Mouse (Mus musculus) hindbrain, embryonic 12.5 days (tissue): ENCODE data around the gene Fcna. TPM values are rescaled to one million over a fixed set of nuclear protein-coding genes. Genes with fewer than 3 reads are reported as not detected.

Experiments
- ATAC-seq: fragments of 200-750 bp; cut with Nextera tagmentation; 2 replicates; pipeline ENCODE4 v1.8.0; 2017; ENCODE audit warnings: moderate TSS enrichment; ENCODE audit not compliant: low FRiP score
- H3K27ac ChIP-seq: fragments of 300-500 bp; sonication (generic); 2 replicates; pipeline ENCODE4 v1.5.1; 2016; ENCODE audit warnings: mild to moderate bottlenecking
- H3K27me3 ChIP-seq: fragments of 300-500 bp; sonication (generic); 2 replicates; pipeline ENCODE4 v1.6.1; 2016; ENCODE audit warnings: mild to moderate bottlenecking
- H3K36me3 ChIP-seq: fragments of 300-500 bp; sonication (generic); 2 replicates; pipeline ENCODE4 v1.6.1; 2016; ENCODE audit warnings: mild to moderate bottlenecking
- H3K4me1 ChIP-seq: fragments of 300-500 bp; sonication (generic); 2 replicates; pipeline ENCODE4 v1.6.1; 2016
- H3K4me2 ChIP-seq: fragments of 300-500 bp; sonication (generic); replicated peaks from 2 replicates; pipeline ENCODE4 v1.6.1; 2016; ENCODE audit warnings: mild to moderate bottlenecking
- H3K4me3 ChIP-seq: fragments of 300-500 bp; sonication (generic); 2 replicates; pipeline ENCODE4 v1.5.1; 2016; ENCODE audit warnings: mild to moderate bottlenecking
- H3K9ac ChIP-seq: fragments of 300-500 bp; sonication (generic); 2 replicates; pipeline ENCODE4 v1.6.1; 2016; ENCODE audit warnings: mild to moderate bottlenecking, moderate library complexity
- H3K9me3 ChIP-seq: fragments of 300-500 bp; sonication (generic); replicated peaks from 2 replicates; pipeline ENCODE4 v1.6.1; 2016; ENCODE audit warnings: mild to moderate bottlenecking
- WGBS: fragments of 180-500 bp; shearing (Covaris S2); methylation state at CpG from one replicate; pipeline ENCODE4 v1.1.7; 2016; 5-methylcytosine and 5-hydroxymethylcytosine counted together
- polyA plus RNA-seq: library from polyadenylated mRNA; unstranded; fragments of >200 nt; fragmentation: Nextera tagmentation; extraction: Ambion mirVana; gene quantifications from 2 replicates; pipeline ENCODE4 v1.2.1, GENCODE M21; 2016

Fcna gene
- polyA plus RNA-seq, 1 experiment from 2014 or later = 0.96 TPM

DNA sequence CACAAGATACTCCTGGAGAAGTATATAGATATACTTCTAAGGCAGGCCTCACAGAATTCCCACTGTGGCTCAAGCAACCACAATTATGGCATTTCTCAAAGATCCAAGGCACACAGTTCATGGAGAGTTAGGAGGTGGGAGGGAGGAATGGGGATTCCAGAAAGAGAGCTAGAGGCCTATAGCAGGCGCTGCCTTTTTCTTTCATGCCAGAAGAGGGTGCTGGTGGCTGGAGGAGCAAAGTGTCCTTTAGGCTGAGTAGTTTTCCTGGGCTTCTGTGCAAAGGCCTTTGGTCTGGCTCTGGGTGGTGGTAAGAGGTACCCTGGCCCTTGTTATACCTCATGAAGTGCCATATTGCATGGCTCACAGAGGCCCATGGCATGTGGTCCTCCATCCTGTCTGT lies 6.2 kb upstream of the Fcna start:
- 56% methylated on average over 1 of the region's 1 CpGs for WGBS

DNA sequence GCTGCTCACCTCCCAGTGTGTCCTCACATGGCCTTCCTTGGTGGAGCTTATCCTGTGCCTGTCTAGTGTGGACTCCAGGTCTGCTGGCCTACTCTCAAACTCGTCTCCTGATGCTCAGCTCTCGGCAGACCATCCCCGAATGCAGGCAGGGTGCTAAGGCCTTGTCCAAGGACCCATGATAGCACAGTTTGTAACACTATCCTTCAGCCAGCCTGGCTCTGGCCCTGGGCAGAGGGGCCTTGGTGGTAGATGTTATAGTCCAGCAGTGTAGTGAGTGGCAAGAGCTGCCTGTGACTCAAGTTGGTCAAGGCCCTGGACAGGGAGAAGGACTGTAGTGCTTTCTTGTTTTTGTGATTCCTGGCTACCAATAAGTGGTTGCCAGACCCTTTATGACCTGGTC lies 5.8 kb upstream of the Fcna start:
- Histone ChIP-seq H3K36me3 (no peaks in the 10 kb centered on the region), H3K4me3 (no peak overlapping the region), H3K4me1 (no peaks in the 10 kb centered on the region), H3K27me3 (no peaks in the 10 kb centered on the region), H3K9me3 (no peaks in the 10 kb centered on the region), H3K4me2 (no peak overlapping the region), H3K9ac (no peak overlapping the region), H3K27ac (no peak overlapping the region)
- 87% methylated on average over 3 of the region's 3 CpGs for whole genome bisulfite sequencing
- ATAC-seq = no peak

More for the DNA sequence above, 6.2 kb upstream of the Fcna start:
- ATAC-seq = no peak
- Histone ChIP-seq H3K9me3 (no peaks in the 10 kb centered on the region), H3K9ac (no peak overlapping the region), H3K4me1 (no peaks in the 10 kb centered on the region), H3K27me3 (no peaks in the 10 kb centered on the region), H3K27ac (no peak overlapping the region), H3K4me2 (no peak overlapping the region), H3K4me3 (no peak overlapping the region), H3K36me3 (no peaks in the 10 kb centered on the region)

DNA sequence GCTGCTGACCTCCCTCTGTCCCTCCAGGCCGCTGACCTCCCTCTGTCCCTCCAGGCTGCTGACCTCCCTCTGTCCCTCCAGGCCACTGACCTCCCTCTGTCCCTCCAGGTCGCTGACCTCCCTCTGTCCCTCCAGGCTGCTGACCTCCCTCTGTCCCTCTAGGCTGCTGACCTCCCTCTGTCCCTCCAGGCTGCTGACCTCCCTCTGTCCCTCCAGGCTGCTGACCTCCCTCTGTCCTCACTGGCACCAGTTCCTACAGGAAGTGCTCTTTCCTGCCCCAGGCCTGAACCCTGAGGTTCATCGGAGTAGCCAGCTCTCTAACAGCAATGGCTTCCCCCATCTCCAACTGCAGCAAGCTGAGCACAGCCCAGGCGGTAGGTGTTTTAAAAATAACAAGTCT lies 908 bp upstream of the Fcna start:
- no peak overlapping the region for H3K4me3 ChIP-seq
- 35% methylated on average over 4 of the region's 4 CpGs for WGBS
- H3K36me3 ChIP-seq = no peaks in the 10 kb centered on the region
- no peaks in the 10 kb centered on the region for H3K4me1 ChIP-seq
- H3K27ac ChIP-seq = no peak overlapping the region
- H3K27me3 ChIP-seq = no peaks in the 10 kb centered on the region; the same call in 1 of the 2 replicates
- no peak for ATAC-seq
- no peak overlapping the region for H3K9ac ChIP-seq
- H3K4me2 ChIP-seq = no peak overlapping the region
- no peaks in the 10 kb centered on the region for H3K9me3 ChIP-seq

DNA sequence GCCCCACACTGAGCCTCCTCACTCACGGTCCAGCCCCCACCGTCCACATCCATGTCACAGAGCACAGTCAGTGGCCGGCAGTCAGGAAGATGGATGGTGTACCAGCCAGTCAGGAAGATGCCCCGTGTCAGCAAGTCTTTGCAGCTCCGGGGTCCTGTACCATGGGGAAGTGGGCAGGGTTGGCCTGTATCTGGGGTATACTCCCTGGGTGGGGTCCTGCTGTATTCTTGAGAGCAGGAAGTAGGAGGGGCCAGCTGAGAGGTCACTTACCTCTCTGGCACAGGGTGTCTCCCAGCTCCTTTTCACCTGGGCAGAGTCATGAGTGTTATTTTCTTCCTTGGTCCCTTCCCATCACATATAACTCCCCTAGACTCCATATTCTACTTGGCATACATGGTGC lies 1.8 kb downstream of the Fcna start:
- H3K4me1 ChIP-seq = peaks cover 10% of the 10 kb centered on the region; the same call in 1 of the 2 replicates
- H3K36me3 ChIP-seq = no peaks in the 10 kb centered on the region
- H3K9ac ChIP-seq = no peak overlapping the region
- ATAC-seq = no peak
- H3K9me3 ChIP-seq = no peaks in the 10 kb centered on the region
- H3K4me2 ChIP-seq = no peak overlapping the region
- H3K27ac ChIP-seq = no peak overlapping the region
- H3K4me3 ChIP-seq = no peak overlapping the region
- WGBS = 55% methylated on average over 5 of the region's 5 CpGs
- H3K27me3 ChIP-seq = no peaks in the 10 kb centered on the region; the same call in 1 of the 2 replicates

DNA sequence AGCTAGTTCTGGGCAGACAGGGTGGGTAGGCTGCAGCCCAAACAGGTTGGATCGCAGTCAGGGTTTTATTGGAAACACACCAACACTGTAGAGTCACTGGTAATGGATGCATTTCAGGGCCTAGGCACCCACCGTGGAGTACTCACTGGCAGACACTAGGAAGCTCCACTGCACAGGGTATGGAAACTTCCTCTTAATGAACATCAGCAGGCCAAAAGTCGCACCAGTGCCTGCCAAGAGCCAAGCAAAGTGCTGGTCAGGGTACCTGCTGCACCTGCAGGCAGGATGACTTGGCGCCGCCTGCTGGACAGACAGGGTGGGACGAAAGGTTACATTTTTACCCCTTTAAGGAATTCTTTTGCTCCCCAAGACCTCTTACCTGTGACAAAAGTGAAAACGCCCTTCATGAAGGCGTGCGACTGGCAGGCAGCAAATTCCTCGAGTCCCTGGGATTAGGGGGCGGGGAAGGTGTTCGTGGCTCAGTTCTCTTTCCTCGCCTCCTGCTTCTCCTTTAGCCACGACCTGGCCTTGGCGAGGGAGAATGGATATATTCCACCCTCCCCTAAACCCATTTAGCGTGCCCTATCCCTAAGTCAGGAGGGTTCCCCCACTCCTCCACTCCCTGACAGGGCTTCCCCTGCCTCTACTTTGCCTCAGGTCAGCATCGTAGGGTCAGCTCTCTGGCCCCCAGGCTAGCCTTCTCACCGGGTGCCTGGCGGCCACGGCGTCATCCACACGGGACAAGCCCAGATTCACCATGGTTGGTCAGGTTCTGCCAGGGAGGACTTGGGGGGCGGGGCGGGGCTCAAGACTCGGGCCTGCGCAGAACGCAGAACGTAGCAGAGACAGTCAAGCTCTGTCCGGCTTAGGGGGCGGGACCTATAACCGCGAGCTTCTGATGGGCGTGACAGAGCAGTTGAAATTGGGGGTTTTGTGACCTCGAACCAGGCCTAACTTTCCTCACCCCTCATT lies 6.3 kb downstream of the Fcna start, which contains the start of gene Tmem141:
Gene Tmem141 (minus strand): TSS at position 777 of the 972 bp plus-strand sequence.
- WGBS = 6% methylated on average over 34 of the region's 34 CpGs
- peak within 1 kb of the TSS; percentile 63 for H3K9ac ChIP-seq
- peaks cover 11% of the 10 kb centered on the region; the same call in 1 of the 2 replicates for H3K4me1 ChIP-seq
- peak; percentile 92 for ATAC-seq
- H3K27me3 ChIP-seq = peaks cover 24% of the 10 kb centered on the region
- no peaks in the 10 kb centered on the region for H3K9me3 ChIP-seq
- H3K36me3 ChIP-seq = no peaks in the 10 kb centered on the region
- peak within 1 kb of the TSS; percentile 75 for H3K4me2 ChIP-seq
- H3K27ac ChIP-seq = peak within 1 kb of the TSS; percentile 55; the same call in 1 of the 2 replicates
- H3K4me3 ChIP-seq = peak within 1 kb of the TSS; percentile 46

DNA sequence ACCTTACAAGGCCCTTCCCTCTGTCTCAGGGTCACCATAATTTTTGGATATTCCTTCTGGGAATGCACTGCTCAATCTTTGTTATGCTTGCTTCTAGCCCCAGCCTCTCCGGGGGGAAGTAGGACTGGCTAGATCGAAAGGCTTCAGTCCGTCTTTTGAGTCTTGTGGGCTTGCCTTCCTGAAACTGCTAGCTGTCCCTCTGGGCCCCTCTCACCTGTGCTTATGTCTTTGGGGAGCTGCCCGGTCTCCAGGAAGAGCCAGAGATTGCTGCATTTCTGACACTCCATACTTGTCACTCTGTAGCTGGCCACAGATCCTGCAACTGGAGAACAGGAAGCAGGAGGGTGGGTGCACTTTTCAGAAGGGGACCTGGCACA lies 7.0 kb downstream of the Fcna start:
- H3K4me3 ChIP-seq = peak overlapping the region; percentile 46; the same call in 1 of the 2 replicates
- no peaks in the 10 kb centered on the region for H3K9me3 ChIP-seq
- peak overlapping the region; percentile 75 for H3K4me2 ChIP-seq
- H3K27me3 ChIP-seq = peaks cover 30% of the 10 kb centered on the region
- H3K27ac ChIP-seq = no peak overlapping the region
- ATAC-seq = no peak
- 83% methylated on average over 4 of the region's 4 CpGs for WGBS
- peaks cover 11% of the 10 kb centered on the region; the same call in 1 of the 2 replicates for H3K4me1 ChIP-seq
- no peak overlapping the region for H3K9ac ChIP-seq
- H3K36me3 ChIP-seq = no peaks in the 10 kb centered on the region

DNA sequence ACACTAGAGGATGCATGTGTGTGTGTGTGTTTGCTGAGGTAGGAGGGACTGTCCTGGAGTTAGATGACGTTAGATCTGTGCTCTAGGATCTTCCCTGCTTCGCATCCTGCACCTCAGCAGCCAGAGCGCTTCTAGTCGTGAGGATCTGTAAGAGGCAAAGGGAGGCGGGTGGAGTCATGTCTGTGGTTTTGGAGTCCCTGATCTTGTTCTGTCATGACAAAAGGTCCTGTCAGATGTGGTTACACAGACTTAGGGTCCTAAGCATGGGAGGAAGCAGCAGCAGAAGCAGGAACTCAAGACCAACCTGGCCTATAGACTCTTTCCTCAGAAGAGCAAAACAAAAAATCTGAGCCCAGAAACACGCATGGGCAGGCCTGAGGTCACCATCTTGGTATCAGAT lies 7.4 kb downstream of the Fcna start:
- Histone ChIP-seq H3K27me3 (peaks cover 35% of the 10 kb centered on the region), H3K4me1 (peaks cover 11% of the 10 kb centered on the region; the same call in 1 of the 2 replicates), H3K9me3 (no peaks in the 10 kb centered on the region), H3K27ac (no peak overlapping the region), H3K9ac (no peak overlapping the region), H3K4me3 (no peak overlapping the region), H3K36me3 (no peaks in the 10 kb centered on the region), H3K4me2 (no peak overlapping the region)
- WGBS = 81% methylated on average over 6 of the region's 6 CpGs
- ATAC-seq = no peak

DNA sequence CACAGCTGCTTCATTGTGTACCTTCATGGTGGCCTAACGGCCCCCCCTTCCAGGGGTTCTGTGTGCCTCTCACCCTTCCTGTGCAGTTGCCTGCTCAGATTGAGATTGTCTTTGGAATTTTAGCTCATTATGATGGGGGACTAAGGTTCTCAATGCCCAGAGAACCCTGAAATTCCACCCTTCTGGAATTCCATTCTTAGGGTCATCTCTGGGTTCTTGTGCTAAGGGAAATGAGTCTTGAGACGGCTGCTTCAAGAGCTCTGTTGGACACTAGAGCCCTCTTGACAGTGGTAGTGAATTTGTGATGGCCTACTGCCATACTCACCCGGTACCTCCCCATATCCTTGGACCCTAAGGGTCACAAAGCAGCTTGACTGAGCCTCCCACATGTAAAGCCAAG lies 10.3 kb downstream of the Fcna start, which contains the start of gene Ccdc183:
Gene Ccdc183 (minus strand): TSS at position 101 of the 400 bp plus-strand sequence.
- no peak within 1 kb of the TSS for H3K9ac ChIP-seq
- H3K36me3 ChIP-seq = no peaks in the 10 kb centered on the region
- no peak within 1 kb of the TSS for H3K27ac ChIP-seq
- ATAC-seq = no peak
- WGBS = 79% methylated on average over 3 of the region's 3 CpGs
- no peak within 1 kb of the TSS for H3K4me3 ChIP-seq
- no peaks in the 10 kb centered on the region for H3K9me3 ChIP-seq
- peaks cover 55% of the 10 kb centered on the region for H3K27me3 ChIP-seq
- H3K4me1 ChIP-seq = peaks cover 11% of the 10 kb centered on the region; the same call in 1 of the 2 replicates
- H3K4me2 ChIP-seq = no peak within 1 kb of the TSS

DNA sequence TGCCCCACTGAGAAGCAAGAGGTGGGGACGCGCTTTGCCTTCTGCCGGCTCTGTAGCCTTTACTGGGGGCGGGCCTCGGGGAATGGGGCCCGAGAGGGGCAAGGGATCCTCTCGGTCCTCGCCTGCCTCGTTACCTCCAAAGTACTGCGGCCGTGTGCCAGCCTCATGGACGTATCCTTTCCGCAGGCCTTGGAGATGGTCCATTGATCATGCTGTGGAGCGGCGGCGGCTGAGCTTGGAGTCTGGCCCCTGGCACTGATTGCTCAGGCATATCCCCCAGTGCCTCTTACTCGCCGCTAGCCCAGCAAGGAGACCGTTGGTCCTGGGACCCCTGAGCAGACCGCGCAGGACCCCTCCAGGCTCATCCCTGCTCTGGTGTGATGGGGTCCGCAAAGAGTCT lies 11.4 kb downstream of the Fcna start:
- Histone ChIP-seq H3K4me2 (0 out of 2 replicates have a peak overlapping the region, but pooled peaks have one; percentile 2), H3K27me3 (peaks cover 55% of the 10 kb centered on the region), H3K9ac (no peak overlapping the region), H3K9me3 (no peaks in the 10 kb centered on the region), H3K4me1 (peaks cover 5% of the 10 kb centered on the region; the same call in 1 of the 2 replicates), H3K4me3 (no peak overlapping the region), H3K36me3 (no peaks in the 10 kb centered on the region), H3K27ac (no peak overlapping the region)
- WGBS = 18% methylated on average over 22 of the region's 22 CpGs
- ATAC-seq = no peak

DNA sequence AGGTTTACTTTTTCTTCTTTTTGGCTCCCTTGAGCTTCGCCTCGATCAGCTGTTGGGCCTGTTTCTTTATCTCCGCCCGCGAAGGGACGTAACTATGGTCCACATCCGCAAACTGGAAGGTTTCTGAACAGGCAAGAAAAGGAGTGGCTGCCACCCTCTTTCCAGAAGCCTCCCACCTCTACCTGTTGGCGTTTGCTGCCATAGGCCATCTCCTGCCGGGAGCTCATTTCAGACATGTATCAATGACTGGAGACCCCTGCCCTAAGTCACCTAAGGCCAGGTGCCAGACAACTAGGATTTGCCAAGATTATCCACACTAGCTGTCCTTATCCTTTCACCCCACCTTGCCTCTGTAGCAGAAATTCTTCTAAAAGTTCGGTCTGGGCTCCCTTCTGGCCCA lies 19.2 kb downstream of the Fcna start:
- peaks cover 15% of the 10 kb centered on the region for H3K27me3 ChIP-seq
- ATAC-seq = peak; percentile 39
- peak overlapping the region; percentile 93 for H3K27ac ChIP-seq
- H3K4me1 ChIP-seq = peaks cover 19% of the 10 kb centered on the region
- 67% methylated on average over 10 of the region's 10 CpGs for WGBS
- no peak overlapping the region for H3K9ac ChIP-seq
- H3K4me2 ChIP-seq = peak overlapping the region; percentile 66
- no peaks in the 10 kb centered on the region for H3K36me3 ChIP-seq
- no peaks in the 10 kb centered on the region for H3K9me3 ChIP-seq
- peak overlapping the region; percentile 95 for H3K4me3 ChIP-seq

DNA sequence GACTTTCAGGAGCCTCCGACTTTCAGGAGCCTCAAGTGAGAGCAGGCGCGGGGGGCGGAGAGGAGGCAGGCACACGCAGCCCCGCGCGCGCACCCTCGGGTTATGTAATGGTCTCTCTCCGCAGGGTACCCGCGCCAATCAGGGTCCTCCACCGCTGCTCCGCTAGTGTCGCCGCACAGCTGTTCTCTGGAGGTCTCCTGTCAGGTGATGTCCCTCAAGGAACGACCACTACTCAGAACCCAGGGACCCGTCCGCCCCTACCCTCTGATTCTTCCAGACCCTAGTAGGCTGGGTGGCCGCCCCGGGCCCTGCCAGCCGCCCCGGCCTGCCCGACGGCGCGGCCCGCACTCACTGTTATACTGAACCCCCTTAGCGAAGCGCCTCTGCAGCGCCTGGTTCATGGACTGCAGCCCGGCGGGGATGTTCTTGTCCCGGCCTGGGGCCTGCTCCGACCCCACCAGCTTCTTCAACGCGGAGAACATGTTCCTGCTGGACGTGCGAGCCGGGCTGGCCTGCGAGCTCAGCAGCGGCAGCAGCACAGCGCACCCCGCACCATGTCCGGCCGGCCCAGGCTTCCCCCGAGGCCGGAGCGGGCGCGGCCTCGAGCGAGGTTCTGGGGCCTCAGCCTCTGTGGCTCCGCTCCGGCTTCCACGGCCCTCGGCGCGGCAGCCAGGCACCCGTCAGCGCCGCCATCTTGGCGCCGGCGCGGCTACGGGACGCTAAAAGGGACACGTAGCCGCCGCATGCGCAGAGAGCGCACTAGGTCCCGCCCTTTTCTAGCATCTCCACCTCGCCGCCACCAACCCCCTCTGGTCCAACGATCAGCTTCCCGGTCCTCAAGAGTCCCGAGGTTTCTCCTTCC lies 19.8 kb downstream of the Fcna start, which contains the start of gene Rabl6:
Gene Rabl6 (minus strand): TSS at position 761 of the 862 bp plus-strand sequence.
- peak within 1 kb of the TSS; percentile 93 for H3K27ac ChIP-seq
- H3K9ac ChIP-seq = peak within 1 kb of the TSS; percentile 95
- peak; percentile 90 for ATAC-seq
- peaks cover 4% of the 10 kb centered on the region; the same call in 1 of the 2 replicates for H3K36me3 ChIP-seq
- H3K9me3 ChIP-seq = no peaks in the 10 kb centered on the region
- WGBS = under 1% methylated on average over 80 of the region's 80 CpGs
- H3K4me3 ChIP-seq = peak within 1 kb of the TSS; percentile 95
- H3K27me3 ChIP-seq = peaks cover 11% of the 10 kb centered on the region
- peaks cover 19% of the 10 kb centered on the region for H3K4me1 ChIP-seq
- peak within 1 kb of the TSS; percentile 66 for H3K4me2 ChIP-seq

DNA sequence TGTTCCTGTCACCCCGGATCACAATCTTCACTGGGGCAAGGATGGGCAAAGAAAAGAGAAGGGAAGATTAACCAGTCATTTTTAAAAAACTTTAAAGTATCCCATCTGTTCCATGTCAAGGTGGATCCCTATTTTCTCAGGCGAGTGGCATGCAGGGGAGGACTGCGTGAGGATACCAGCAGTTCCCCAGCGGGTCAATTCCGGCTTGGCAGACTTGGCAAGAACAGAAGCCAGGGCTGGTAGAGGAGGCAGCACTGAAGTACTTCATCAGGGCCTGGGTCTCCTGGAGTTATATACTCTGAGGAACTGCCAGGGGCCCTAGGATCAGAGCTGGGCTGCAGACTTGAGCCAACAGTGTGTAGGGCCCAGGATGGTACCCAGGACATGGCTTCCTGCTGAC lies 25.3 kb downstream of the Fcna start:
- H3K4me2 ChIP-seq = no peak overlapping the region
- no peak overlapping the region for H3K27ac ChIP-seq
- WGBS = 97% methylated on average over 5 of the region's 5 CpGs
- H3K4me1 ChIP-seq = peaks cover 14% of the 10 kb centered on the region
- H3K27me3 ChIP-seq = no peaks in the 10 kb centered on the region
- peaks cover 58% of the 10 kb centered on the region for H3K36me3 ChIP-seq
- H3K9me3 ChIP-seq = no peaks in the 10 kb centered on the region
- H3K9ac ChIP-seq = 0 out of 2 replicates have a peak overlapping the region, but pooled peaks have one; percentile 13
- ATAC-seq = no peak
- H3K4me3 ChIP-seq = no peak overlapping the region
